In genomic region chr16:95422658-95423073, GRCm38 (mm10) we compare ENCODE assay signal across 13 mouse cellular contexts.
A peak's percentile ranks its signal among the peaks of the same experiment; 100 is the strongest.
DNase-seq lines count a peak whose midpoint lies in the region; ATAC-seq and TF ChIP-seq lines count a peak whose summit lies in the region.
"Had no signal": no experiment of that assay in that cellular context is flagged by ENCODE, and none has a peak within 500 bp of the region (broad histone marks: within the 10 kb centered on the region; RNA-seq: fewer than 3 reads in every experiment).

No protein-coding gene starts in this region.

- H3K9ac ChIP-seq in heart, adult 2 months (ENCODE audit: low read depth, low read length) = no peak overlapping the region
- no peak overlapping the region for H3K9ac ChIP-seq in lung, postnatal 0 days (replicated peaks; ENCODE audit: low read depth)
- H3K9ac ChIP-seq: midbrain, embryonic 15.5 days; neural tube, embryonic 12.5 days had no signal

- no peak overlapping the region for H3K4me2 ChIP-seq in lung, postnatal 0 days (replicated peaks; ENCODE audit: low read depth, low read length)
- H3K4me2 ChIP-seq: midbrain, embryonic 15.5 days; neural tube, embryonic 12.5 days had no signal

- no peak overlapping the region for H3K27ac ChIP-seq in heart, adult 2 months
- no peak overlapping the region for H3K27ac ChIP-seq in lung, postnatal 0 days (ENCODE audit: low read length)
- H3K27ac ChIP-seq: midbrain, embryonic 15.5 days; neural tube, embryonic 12.5 days had no signal

- TF ChIP-seq POLR2A in heart, adult 2 months (IDR thresholded peaks at IDR 0.05; ENCODE audit: insufficient read depth, low read depth, low read length) = no peak

- peaks cover 26% of the 10 kb centered on the region for H3K4me1 ChIP-seq in heart, adult 2 months (ENCODE audit: control insufficient read depth, insufficient read depth, low read length)
- no peaks in the 10 kb centered on the region for H3K4me1 ChIP-seq in lung, postnatal 0 days (ENCODE audit: insufficient read depth, low read depth, low read length)

- peak; percentile 83 for DNase-seq in heart, adult 11 months
- DNase-seq in heart, adult 2 months = no peak
- peak; percentile 34 for DNase-seq in lung, postnatal 0 days (ENCODE audit: low spot score)
- no peak for DNase-seq in lung, postnatal 14 days
- DNase-seq in cerebellum, adult 9-11 months = peak; percentile 78
- no peak for DNase-seq in thymus, postnatal 14 days
- DNase-seq in ovary, postnatal 14 days (ENCODE audit: low spot score) = no peak
- DNase-seq: adrenal gland, adult 8-10 months; lung, adult 2 months; right cerebral cortex, adult 18-20 months; thymus, postnatal 25 days had no signal

- ATAC-seq in lung, postnatal 0 days = no peak
- ATAC-seq: midbrain, embryonic 15.5 days had no signal

- H3K36me3 ChIP-seq in heart, adult 2 months (ENCODE audit: control insufficient read depth, insufficient read depth, low read length) = no peaks in the 10 kb centered on the region
- H3K36me3 ChIP-seq in lung, postnatal 0 days (ENCODE audit: insufficient read depth, low read length) = no peaks in the 10 kb centered on the region
- H3K36me3 ChIP-seq: midbrain, embryonic 15.5 days; neural tube, embryonic 12.5 days had no signal

- 0 out of 2 replicates have a peak, but pooled peaks cover 2% of the 10 kb centered on the region for H3K79me2 ChIP-seq in heart, adult 2 months (replicated peaks; ENCODE audit: control insufficient read depth, insufficient read depth, low read length)

- H3K9me3 ChIP-seq in lung, postnatal 0 days (ENCODE audit: low read length) = no peaks in the 10 kb centered on the region
- H3K9me3 ChIP-seq: midbrain, embryonic 15.5 days; neural tube, embryonic 12.5 days had no signal

- WGBS in heart, adult 2 months = 20% methylated on average over 5 of the region's 5 CpGs
- 55% methylated on average over 5 of the region's 5 CpGs for WGBS in lung, postnatal 0 days

- no peak for TF ChIP-seq CTCF in heart, adult 2 months (IDR thresholded peaks at IDR 0.05)
- no peak for TF ChIP-seq CTCF in lung, postnatal 0 days (IDR thresholded peaks at IDR 0.05)

- intact Hi-C loops in heart, adult 2 months (cut with DNase I) = no loop called here

- no peak overlapping the region for H3K4me3 ChIP-seq in heart, adult 2 months
- no peak overlapping the region for H3K4me3 ChIP-seq in lung, postnatal 0 days (ENCODE audit: low read depth, low read length)
- H3K4me3 ChIP-seq: midbrain, embryonic 15.5 days; neural tube, embryonic 12.5 days had no signal

- TF ChIP-seq EP300 in heart, adult 2 months (IDR thresholded peaks at IDR 0.05; ENCODE audit: insufficient read depth, low read depth, low read length) = no peak
- no peak for TF ChIP-seq EP300 in lung, postnatal 0 days (IDR thresholded peaks at IDR 0.05)

- H3K27me3 ChIP-seq in heart, adult 2 months (ENCODE audit: control insufficient read depth, insufficient read depth, low read length) = no peaks in the 10 kb centered on the region
- no peaks in the 10 kb centered on the region for H3K27me3 ChIP-seq in lung, postnatal 0 days (replicated peaks; ENCODE audit: insufficient read depth, low read length)
- H3K27me3 ChIP-seq: midbrain, embryonic 15.5 days; neural tube, embryonic 12.5 days had no signal

Comparison
In these comparisons a context has a peak if more than half of its experiments do, and no peak if none do; other contexts are left out.
1. DNase-seq: peak in heart, adult 11 months (single experiment), lung, postnatal 0 days (single experiment) and cerebellum, adult 9-11 months (single experiment); none in heart, adult 2 months (0 of 2), lung, postnatal 14 days (single experiment), thymus, postnatal 14 days (single experiment) and ovary, postnatal 14 days (single experiment).